Mouse (Mus musculus): Measurements from ENCODE around the gene Ppp1r7.
"Not testable (repeated sequence)": the region's sequence is repeated elsewhere in the genome, so short reads cannot be mapped to it uniquely, and the experiment has no call there.

Gene Ppp1r7

GRCm38 (mm10) chr1:93342648-93343503 is at the start of gene Ppp1r7, which contains the start of gene Pask:
TSS of gene Ppp1r7 (plus strand) at chr1:93342854.
TSS of gene Pask (minus strand) at chr1:93343482.
- peak; percentile 95 for DNase-seq

GRCm38 (mm10) chr1:93294491-93294890 is 48.2 kb upstream of the Ppp1r7 start:
- DNase-seq: not testable (repeated sequence)

- no peak for DNase-seq
Measured at GRCm38 (mm10) chr1:93299791-93300190, 42.9 kb upstream of the Ppp1r7 start.

GRCm38 (mm10) chr1:93300578-93300977 is 42.1 kb upstream of the Ppp1r7 start:
- no peak for DNase-seq

GRCm38 (mm10) chr1:93305581-93306337 is 36.9 kb upstream of the Ppp1r7 start, which contains the start of gene Mterf4:
TSS of gene Mterf4 (minus strand) at chr1:93305915.
- peak; percentile 82 for DNase-seq

GRCm38 (mm10) chr1:93323973-93324372 is 18.7 kb upstream of the Ppp1r7 start:
- DNase-seq: no peak

- DNase-seq: no peak
Measured at GRCm38 (mm10) chr1:93326446-93326845, 16.2 kb upstream of the Ppp1r7 start.

GRCm38 (mm10) chr1:93334621-93335020 is 8.0 kb upstream of the Ppp1r7 start:
- DNase-seq: no peak

GRCm38 (mm10) chr1:93343504-93344047 is 922 bp downstream of the Ppp1r7 start:
- DNase-seq: peak; percentile 94

- DNase-seq: no peak
Measured at GRCm38 (mm10) chr1:93347176-93347575, 4.5 kb downstream of the Ppp1r7 start.

GRCm38 (mm10) chr1:93349701-93350100 is 7.0 kb downstream of the Ppp1r7 start:
- DNase-seq: no peak

- DNase-seq: peak; percentile 65
Measured at GRCm38 (mm10) chr1:93352724-93353123, 10.1 kb downstream of the Ppp1r7 start.

- DNase-seq: no peak
Measured at GRCm38 (mm10) chr1:93362661-93363060, 20.0 kb downstream of the Ppp1r7 start.

GRCm38 (mm10) chr1:93365641-93366040 is 23.0 kb downstream of the Ppp1r7 start:
- DNase-seq: no peak

- DNase-seq: no peak
Measured at GRCm38 (mm10) chr1:93373665-93374064, 31.0 kb downstream of the Ppp1r7 start, which contains the start of gene Ano7. TSS of gene Ano7 (plus strand) at chr1:93373930.

- no peak for DNase-seq
Measured at GRCm38 (mm10) chr1:93377307-93377706, 34.7 kb downstream of the Ppp1r7 start.

- DNase-seq: no peak
Measured at GRCm38 (mm10) chr1:93379117-93379516, 36.5 kb downstream of the Ppp1r7 start.

GRCm38 (mm10) chr1:93387198-93387597 is 44.5 kb downstream of the Ppp1r7 start:
- DNase-seq: no peak

GRCm38 (mm10) chr1:93388906-93389305 is 46.3 kb downstream of the Ppp1r7 start:
- no peak for DNase-seq

GRCm38 (mm10) chr1:93401191-93402052 is 58.8 kb downstream of the Ppp1r7 start:
- DNase-seq: no peak

- DNase-seq: no peak
Measured at GRCm38 (mm10) chr1:93403403-93403802, 60.7 kb downstream of the Ppp1r7 start.

Measured in cerebellum, adult 11-12 months (tissue).